Comparison of ENCODE assay signal across 12 mouse cellular contexts in genomic region chr5:114603975-114604374, GRCm38 (mm10). TPM values are rescaled to one million over a fixed set of nuclear protein-coding genes. Genes with fewer than 3 reads are reported as not detected.
A peak's percentile ranks its signal among the peaks of the same experiment; 100 is the strongest.
DNase-seq lines count a peak whose midpoint lies in the region; ATAC-seq and TF ChIP-seq lines count a peak whose summit lies in the region.
"Had no signal": no experiment of that assay in that cellular context is flagged by ENCODE, and none has a peak within 500 bp of the region (broad histone marks: within the 10 kb centered on the region; RNA-seq: fewer than 3 reads in every experiment).

No protein-coding gene starts in this region.

- no peak for TF ChIP-seq EP300 in MEL (IDR thresholded peaks at IDR 0.05; ENCODE audit: low read depth in 1 of 2, low read length in 2 of 2)

- H3K9me3 ChIP-seq in MEL (replicated peaks; ENCODE audit: insufficient read depth, low read length): no peaks in the 10 kb centered on the region
- no peaks in the 10 kb centered on the region for H3K9me3 ChIP-seq in neural tube, embryonic 13.5 days
- H3K9me3 ChIP-seq: hindbrain, embryonic 15.5 days had no signal

- H3K4me3 ChIP-seq in kidney, adult 2 months (ENCODE audit: insufficient read depth, low read depth, low read length): no peak overlapping the region
- H3K4me3 ChIP-seq in MEL (ENCODE audit: control insufficient read depth in 1 of 2, insufficient read depth in 1 of 2, low read depth in 2 of 2, low read length in 2 of 2): no peak overlapping the region
- H3K4me3 ChIP-seq in neural tube, embryonic 13.5 days: no peak overlapping the region
- H3K4me3 ChIP-seq: hindbrain, embryonic 15.5 days had no signal

- peak; percentile 24 for TF ChIP-seq CTCF in kidney, adult 2 months (conservative IDR thresholded peaks at IDR 0.05; ENCODE audit: insufficient read depth, insufficient read length, low read depth, low read length)
- peak; percentile 45 to 55 (median 53); a peak in 5 of 6 replicates for TF ChIP-seq CTCF in MEL (IDR thresholded peaks at IDR 0.05 in 2 of 3, conservative IDR thresholded peaks at IDR 0.05 in 1 of 3; ENCODE audit: control insufficient read depth in 1 of 3, insufficient read depth in 1 of 3, low read depth in 2 of 3, low read length in 3 of 3, poor library complexity in 1 of 3, severe bottlenecking in 1 of 3)

- peak; percentile 12 for TF ChIP-seq RAD21 in MEL (IDR thresholded peaks at IDR 0.05; ENCODE audit: low read depth, low read length)

- H3K9ac ChIP-seq in MEL (ENCODE audit: control insufficient read depth, low read depth, low read length, poor library complexity, severe bottlenecking): no peak overlapping the region
- H3K9ac ChIP-seq in neural tube, embryonic 13.5 days: no peak overlapping the region
- H3K9ac ChIP-seq: hindbrain, embryonic 15.5 days had no signal

- no peaks in the 10 kb centered on the region for H3K79me2 ChIP-seq in MEL (ENCODE audit: control insufficient read depth, insufficient read depth, low read length, poor library complexity)

- no peak for ATAC-seq in neural tube, embryonic 13.5 days (ENCODE audit: low read depth)

- H3K4me2 ChIP-seq in neural tube, embryonic 13.5 days: no peak overlapping the region
- H3K4me2 ChIP-seq: hindbrain, embryonic 15.5 days had no signal

- H3K27me3 ChIP-seq in kidney, adult 2 months (replicated peaks; ENCODE audit: control insufficient read depth, insufficient read depth, low read length): no peaks in the 10 kb centered on the region
- H3K27me3 ChIP-seq in MEL (ENCODE audit: control insufficient read depth in 1 of 2, insufficient read depth in 2 of 2, low read length in 2 of 2): no peaks in the 10 kb centered on the region
- H3K27me3 ChIP-seq in neural tube, embryonic 13.5 days: no peaks in the 10 kb centered on the region
- H3K27me3 ChIP-seq: hindbrain, embryonic 15.5 days had no signal

- no peak overlapping the region for H3K27ac ChIP-seq in kidney, adult 2 months (ENCODE audit: insufficient read depth, low read depth, low read length)
- no peak overlapping the region for H3K27ac ChIP-seq in MEL (ENCODE audit: control insufficient read depth, low read depth, low read length)
- peak overlapping the region; percentile 89; the same call in 1 of the 2 replicates for H3K27ac ChIP-seq in neural tube, embryonic 13.5 days (replicated peaks)
- H3K27ac ChIP-seq: hindbrain, embryonic 15.5 days had no signal

- peaks cover 7% of the 10 kb centered on the region; the same call in 1 of the 2 replicates for H3K4me1 ChIP-seq in kidney, adult 2 months (ENCODE audit: control insufficient read depth, insufficient read depth, low read length)
- H3K4me1 ChIP-seq in MEL (ENCODE audit: control insufficient read depth in 1 of 2, insufficient read depth in 2 of 2, low read length in 2 of 2): no peaks in the 10 kb centered on the region
- H3K4me1 ChIP-seq in neural tube, embryonic 13.5 days (replicated peaks): peaks cover 62% of the 10 kb centered on the region

- 83% methylated on average over 5 of the region's 5 CpGs for WGBS in kidney, adult 2 months
- WGBS in neural tube, embryonic 13.5 days: 78% methylated on average over 5 of the region's 5 CpGs

- TF ChIP-seq POLR2A in kidney, adult 2 months (IDR thresholded peaks at IDR 0.05; ENCODE audit: low read depth, low read length): no peak
- no peak for TF ChIP-seq POLR2A in MEL (IDR thresholded peaks at IDR 0.05; ENCODE audit: control insufficient read depth in 1 of 2, insufficient read depth in 1 of 2, low read depth in 1 of 2, low read length in 2 of 2, poor library complexity in 1 of 2)

- DNase-seq in kidney, adult 2 months: no peak
- DNase-seq in kidney, postnatal 14 days: no peak
- peak; percentile 59 for DNase-seq in retina, embryonic 14.5 days (ENCODE audit: low spot score)
- DNase-seq in retina, postnatal 1 day: no peak
- peak; percentile 59 for DNase-seq in MEL (ENCODE audit: low read depth, low spot score)
- no peak for DNase-seq in ovary, postnatal 14 days (ENCODE audit: low spot score)
- no peak for DNase-seq in layer of hippocampus, adult 8-10 months (ENCODE audit: low spot score in 2 of 2)
- DNase-seq: heart, adult 18-20 months; lung, postnatal 4 days; spleen, adult 18-20 months had no signal

- no peaks in the 10 kb centered on the region for H3K36me3 ChIP-seq in kidney, adult 2 months (ENCODE audit: control insufficient read depth, insufficient read depth, low read length)
- no peaks in the 10 kb centered on the region for H3K36me3 ChIP-seq in MEL (ENCODE audit: control insufficient read depth in 1 of 2, insufficient read depth in 2 of 2, low read length in 2 of 2)
- H3K36me3 ChIP-seq in neural tube, embryonic 13.5 days: no peaks in the 10 kb centered on the region
- H3K36me3 ChIP-seq: hindbrain, embryonic 15.5 days had no signal

TF ChIP-seq in MEL, 35 proteins besides CTCF, POLR2A, EP300 and RAD21:
- no peak for TF ChIP-seq MAZ (IDR thresholded peaks at IDR 0.05; ENCODE audit: low read depth, low read length)
- no peak for TF ChIP-seq CHD2 (IDR thresholded peaks at IDR 0.05; ENCODE audit: low read length)
- TF ChIP-seq BHLHE40 (IDR thresholded peaks at IDR 0.05; ENCODE audit: borderline replicate concordance, low read depth, low read length): no peak
- TF ChIP-seq MXI1 (IDR thresholded peaks at IDR 0.05; ENCODE audit: low read depth, low read length): no peak
- no peak for TF ChIP-seq TCF12 (IDR thresholded peaks at IDR 0.05; ENCODE audit: low read depth, low read length)
- TF ChIP-seq ZC3H11A (IDR thresholded peaks at IDR 0.05; ENCODE audit: low read depth, low read length): 0 out of 2 replicates have a peak, but pooled peaks have one; percentile 15
- 0 out of 2 replicates have a peak, but pooled peaks have one; percentile 9 for TF ChIP-seq SMC3 (IDR thresholded peaks at IDR 0.05; ENCODE audit: low read depth, low read length)
- TF ChIP-seq USF2 (IDR thresholded peaks at IDR 0.05; ENCODE audit: borderline replicate concordance in 1 of 2, insufficient read depth in 1 of 2, low read depth in 1 of 2, low read length in 2 of 2): no peak
- no peak for TF ChIP-seq TBP (IDR thresholded peaks at IDR 0.05; ENCODE audit: low read depth, low read length)
- no peak for TF ChIP-seq RCOR1 (IDR thresholded peaks at IDR 0.05; ENCODE audit: low read depth, low read length)
- no peak for TF ChIP-seq NELFE (IDR thresholded peaks at IDR 0.05; ENCODE audit: low read depth, low read length)
- TF ChIP-seq UBTF (IDR thresholded peaks at IDR 0.05; ENCODE audit: borderline replicate concordance, insufficient read depth, low read depth, low read length): no peak
- no peak for TF ChIP-seq MAX (IDR thresholded peaks at IDR 0.05; ENCODE audit: low read length)
- TF ChIP-seq TAL1 (IDR thresholded peaks at IDR 0.05; ENCODE audit: low read length): no peak
- no peak for TF ChIP-seq JUND (IDR thresholded peaks at IDR 0.05; ENCODE audit: low read depth, low read length)
- TF ChIP-seq HCFC1 (IDR thresholded peaks at IDR 0.05; ENCODE audit: low read depth, low read length): no peak
- no peak for TF ChIP-seq ELF1 (IDR thresholded peaks at IDR 0.05; ENCODE audit: low read depth, low read length)
- no peak for TF ChIP-seq GABPA (IDR thresholded peaks at IDR 0.05; ENCODE audit: low read depth, low read length)

RNA-seq across cellular contexts. Expression of gene Fam222a, which starts 36.2 kb away (rescaled TPM):
- polyA plus RNA-seq in kidney, adult 2 months (2012; rRNA removed): 4.9 and 5.5 TPM in 2 replicates
- total RNA-seq in MEL (2012; rRNA removed): 0.23 and 0.27 TPM in 2 replicates
- under 1 TPM in 1 of 2 experiments, not detected in 1; 0.70 TPM for polyA plus RNA-seq in MEL (2012; ENCODE audit: insufficient read depth in 1 of 2, insufficient read length in 2 of 2, low read depth in 1 of 2, low replicate concordance in 2 of 2, missing spikeins in 1 of 2)
- 6.1 and 6.8 TPM in 2 replicates for polyA plus RNA-seq in neural tube, embryonic 13.5 days (2015; fragmentation: Nextera tagmentation; extraction: Ambion mirVana)
- 1 to 10 TPM; 4.9 to 7.2 (median 6.7) TPM for total RNA-seq in layer of hippocampus, adult 8-10 months (2022)

RNA-seq across cellular contexts. Expression of gene Trpv4, which starts 54.2 kb away (rescaled TPM):
- polyA plus RNA-seq in kidney, adult 2 months (2012; rRNA removed): 127 and 164 TPM in 2 replicates
- not detected in 2 replicates for total RNA-seq in MEL (2012; rRNA removed)
- under 1 TPM in 1 of 2 experiments, not detected in 1; 0.29 TPM for polyA plus RNA-seq in MEL (2012; ENCODE audit: insufficient read depth in 1 of 2, insufficient read length in 2 of 2, low read depth in 1 of 2, low replicate concordance in 2 of 2, missing spikeins in 1 of 2)
- 0.81 and 1.5 TPM in 2 replicates for polyA plus RNA-seq in neural tube, embryonic 13.5 days (2015; fragmentation: Nextera tagmentation; extraction: Ambion mirVana)
- 1 to 10 TPM; 1.6 to 2.5 (median 1.9) TPM for total RNA-seq in layer of hippocampus, adult 8-10 months (2022)

Comparison
In these comparisons a context has a peak if more than half of its experiments do, and no peak if none do; other contexts are left out.
1. DNase-seq: peak in retina, embryonic 14.5 days (single experiment) and MEL (single experiment); none in kidney, adult 2 months (single experiment), kidney, postnatal 14 days (single experiment), retina, postnatal 1 day (single experiment), ovary, postnatal 14 days (single experiment) and layer of hippocampus, adult 8-10 months (0 of 2).
2. RNA of gene Trpv4, which starts 54.2 kb away (polyA plus RNA-seq): 127 to 164 TPM in kidney, adult 2 months; 0.81 to 1.5 TPM in neural tube, embryonic 13.5 days and 0.29 TPM in MEL; every median in the first group is over 10 times any median in the second.